8 mouse cellular contexts compared by ENCODE assay signal in genomic region chr10:56377097-56377965, GRCm38 (mm10). TPM values are rescaled to one million over a fixed set of nuclear protein-coding genes. Genes with fewer than 3 reads are reported as not detected.
DNase-seq lines count a peak whose midpoint lies in the region; ATAC-seq and TF ChIP-seq lines count a peak whose summit lies in the region.

TSS of gene Gja1 (plus strand) at chr10:56377330.

- peak within 1 kb of the TSS; percentile 78 for H3K27ac ChIP-seq in cortical plate, adult 2 months (ENCODE audit: insufficient read depth, low read length)

- DNase-seq in frontal cortex, adult 2 months (ENCODE audit: extremely low spot score in 1 of 2, low spot score in 1 of 2), result peak in 1 of 2 experiments; percentile 26
- DNase-seq in frontal cortex, postnatal 14 days (ENCODE audit: low spot score in 2 of 2), result no peak
- DNase-seq in gastrocnemius, postnatal 4 days (ENCODE audit: low spot score in 2 of 2), result peak in 1 of 2 experiments; percentile 37
- peak; percentile 31 for DNase-seq in left cerebral cortex, postnatal 4 days
- DNase-seq in mesoderm, embryonic 11.5 days (ENCODE audit: low read depth, low spot score), result peak; percentile 81
- peak; percentile 76 for DNase-seq in testis, postnatal 14 days (ENCODE audit: low spot score)

- no peaks in the 10 kb centered on the region for H3K4me1 ChIP-seq in cortical plate, adult 2 months (ENCODE audit: control insufficient read depth, insufficient read depth, low read length)

- no peak for TF ChIP-seq CTCF in cortical plate, adult 2 months (IDR thresholded peaks at IDR 0.05; ENCODE audit: extremely low read depth, insufficient read depth, low read length)

- ATAC-seq in inflammation-experienced regulatory T-cells, adult 6 months, result peak; percentile 33

- intact Hi-C loops in left cerebral cortex, postnatal 4 days (cut with DNase I), result loop anchor here (10.0 kb wide), 1 partner anchor 1067 kb away; no protein-coding TSS in a partner anchor

- peak; percentile 47; the same call in 1 of the 2 replicates for TF ChIP-seq POLR2A in cortical plate, adult 2 months (IDR thresholded peaks at IDR 0.05; ENCODE audit: extremely low read depth, insufficient read depth, low read length)

- H3K4me3 ChIP-seq in cortical plate, adult 2 months (ENCODE audit: insufficient read depth, low read length), result peak within 1 kb of the TSS; percentile 44

RNA-seq across cellular contexts. Expression of gene Gja1, which starts in this region (rescaled TPM):
- 115 and 117 TPM in 2 replicates for polyA plus RNA-seq in frontal cortex, adult 2 months (2012; rRNA removed)
- polyA plus RNA-seq in cortical plate, adult 2 months (2012; rRNA removed), result 80.5 and 83.2 TPM in 2 replicates
- total RNA-seq in gastrocnemius, postnatal 4 days (2021), result 10 to 100 TPM; 43.5 to 44.7 TPM
- polyA plus RNA-seq in inflammation-experienced regulatory T-cells, adult 6 months (2017; shearing (Covaris generic)), result under 1 TPM; 0.18 to 0.59 (median 0.30) TPM
- total RNA-seq in left cerebral cortex, postnatal 4 days (2021), result 100 to 1,000 TPM; 108 to 111 TPM

Comparison
In these comparisons a context has a peak if more than half of its experiments do, and no peak if none do; other contexts are left out.
1. RNA of gene Gja1 (polyA plus RNA-seq): 115 to 117 TPM in frontal cortex, adult 2 months and 80.5 to 83.2 TPM in cortical plate, adult 2 months; 0.18 to 0.59 TPM in inflammation-experienced regulatory T-cells, adult 6 months; every median in the first group is over 10 times any median in the second.
2. Peak in ATAC-seq in inflammation-experienced regulatory T-cells, adult 6 months; RNA of the gene not detected or under 1 TPM.
3. DNase-seq: peak in left cerebral cortex, postnatal 4 days (single experiment), mesoderm, embryonic 11.5 days (single experiment) and testis, postnatal 14 days (single experiment); none in frontal cortex, postnatal 14 days (0 of 2).